Mouse (Mus musculus) G1E (cell line): ENCODE results near the gene Krt90. TPM values are rescaled to one million over a fixed set of nuclear protein-coding genes. Genes with fewer than 3 reads are reported as not detected.
"Not testable (repeated sequence)": the region's sequence is repeated elsewhere in the genome, so short reads cannot be mapped to it uniquely, and the experiment has no call there.

Experiments used
- ATAC-seq: 2 replicates; pipeline ENCODE4 v1.8.0; 2016; ENCODE audit warnings: mild to moderate bottlenecking; ENCODE audit not compliant: insufficient number of reproducible peaks, poor library complexity, low FRiP score, severe bottlenecking; ENCODE audit errors: extremely low read depth
- DNase-seq: peaks from one replicate; pipeline ENCODE4 v3.0.0; 2012; ENCODE audit warnings: low spot score
- H3K27me3 ChIP-seq: 2 replicates; pipeline ENCODE4 v1.6.1; 2012; ENCODE audit warnings: mild to moderate bottlenecking, low read length, inconsistent platforms; ENCODE audit not compliant: insufficient read depth
- H3K36me3 ChIP-seq: replicated peaks from 2 replicates; pipeline ENCODE3; 2012; ENCODE audit warnings: mild to moderate bottlenecking, inconsistent platforms
- H3K4me1 ChIP-seq: 2 replicates; pipeline ENCODE4 v1.6.1; 2012; ENCODE audit warnings: low read depth, low read length, inconsistent platforms, mixed read lengths; ENCODE audit not compliant: insufficient read depth
- H3K4me3 ChIP-seq: 2 replicates; pipeline ENCODE4 v1.5.1; 2012; ENCODE audit warnings: low read depth, mild to moderate bottlenecking, inconsistent platforms, low read length, moderate library complexity, mixed read lengths
- H3K9me3 ChIP-seq: replicated peaks from 2 replicates; pipeline ENCODE4 v1.6.1; 2012; ENCODE audit warnings: inconsistent platforms
- CTCF ChIP-seq: IDR thresholded peaks from 2 replicates; pipeline ENCODE4 v1.5.1; 2012; ENCODE audit warnings: low read depth, low read length, inconsistent platforms, mixed read lengths
- GATA1 ChIP-seq: IDR thresholded peaks from 2 replicates; pipeline ENCODE4 v1.6.1; 2012; ENCODE audit warnings: borderline replicate concordance, low read length, inconsistent platforms, mixed read lengths
- GATA2 ChIP-seq: IDR thresholded peaks from 2 replicates; pipeline ENCODE4 v1.6.1; 2012; ENCODE audit warnings: low read depth, low read length, inconsistent platforms, borderline replicate concordance
- POLR2AphosphoS5 ChIP-seq: IDR thresholded peaks from 2 replicates; pipeline ENCODE4 v1.6.1; 2012; ENCODE audit warnings: low read depth, low read length, inconsistent platforms; ENCODE audit not compliant: insufficient replicate concordance
- TAL1 ChIP-seq: conservative IDR thresholded peaks from 2 replicates; pipeline ENCODE4 v1.6.1; 2012; ENCODE audit warnings: low read depth, low read length, inconsistent platforms, mixed read lengths
- polyA plus RNA-seq: library from polyadenylated mRNA; stranded (reverse); fragments of >175 nt; gene quantifications from 2 replicates; pipeline ENCODE4 v1.2.3, GENCODE M21; 2012
- total RNA-seq, 2 experiments: library from RNA; stranded (forward) in 1 of 2; stranded (reverse) in 1 of 2; fragments of 200-1000 nt in 1 of 2; fragments of >200 nt in 1 of 2; fragmentation: Nextera tagmentation in 1 of 2; gene quantifications; 2 replicates each; pipeline ENCODE4 v1.2.3; 2014 to 2017

The Krt90 gene
- total and polyA plus RNA-seq, 3 experiments, result not detected

DNA sequence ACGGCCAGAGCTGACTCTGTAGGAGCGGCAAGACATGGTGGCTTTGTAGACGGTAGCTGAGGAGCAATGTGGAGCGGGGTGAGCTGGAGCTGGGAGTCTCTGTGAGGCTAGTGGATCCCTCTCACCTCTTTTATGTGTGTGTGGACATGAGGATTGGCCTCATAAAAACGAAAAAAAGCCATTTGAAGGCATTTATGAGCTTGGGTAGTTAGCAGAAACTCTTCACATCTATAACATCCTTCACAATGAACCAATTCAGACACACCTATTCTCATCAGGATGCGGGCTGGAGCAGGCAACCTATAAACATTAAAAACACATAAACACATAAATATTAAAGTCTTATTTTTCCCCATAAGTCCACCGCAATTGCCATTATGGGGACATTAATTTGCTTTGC is 30.0 kb downstream of the Krt90 start, which contains the start of gene Krt84:
Gene Krt84, minus strand, starts transcription at position 101 of the 400 bp plus-strand sequence.
- H3K27me3 ChIP-seq, result no peaks in the 10 kb centered on the region; the same call in 1 of the 2 replicates
- no peaks in the 10 kb centered on the region for H3K4me1 ChIP-seq
- no peak within 1 kb of the TSS for H3K4me3 ChIP-seq
- DNase-seq, result no peak
- no peak for ATAC-seq
- no peaks in the 10 kb centered on the region for H3K36me3 ChIP-seq
- no peak for TF ChIP-seq POLR2AphosphoS5
- TF ChIP-seq TAL1, result no peak
- TF ChIP-seq GATA1, result no peak
- no peak for TF ChIP-seq GATA2
- no peak for TF ChIP-seq CTCF
- peaks cover 48% of the 10 kb centered on the region for H3K9me3 ChIP-seq

DNA sequence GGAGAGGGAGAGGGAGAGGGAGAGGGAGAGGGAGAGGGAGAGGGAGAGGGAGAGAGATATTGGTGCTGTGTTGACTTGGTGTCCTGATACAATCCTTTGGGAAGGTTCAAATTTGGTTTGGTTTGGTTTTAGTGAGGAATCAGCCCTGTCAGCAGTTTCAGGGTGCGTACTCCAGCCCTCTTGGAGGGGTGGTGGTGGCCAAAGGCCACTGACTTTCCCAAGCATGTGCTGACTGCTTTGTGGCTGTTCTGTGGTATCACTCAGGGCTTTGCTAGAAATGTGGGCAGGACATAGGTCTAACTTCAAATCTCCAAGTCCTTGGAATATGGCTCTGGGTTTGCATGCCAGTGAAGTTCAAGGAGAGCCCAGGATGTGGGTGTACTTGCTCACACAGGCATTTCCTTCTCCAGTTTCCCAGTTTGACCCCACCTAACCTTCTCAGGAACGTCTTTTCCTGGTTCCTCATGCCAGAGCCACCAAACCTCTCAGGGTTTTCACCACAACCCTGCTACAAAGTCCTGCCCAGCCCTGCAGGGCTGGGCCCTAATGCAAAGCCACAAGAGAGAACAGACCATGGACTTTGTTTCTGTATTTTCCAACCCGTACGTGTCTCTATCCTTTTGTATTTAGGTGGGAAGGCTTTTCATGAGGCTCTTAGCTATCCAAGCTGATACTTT is 40.1 kb downstream of the Krt90 start:
- Histone ChIP-seq H3K36me3 (no peaks in the 10 kb centered on the region), H3K4me1 (no peaks in the 10 kb centered on the region), H3K9me3 (peaks cover 21% of the 10 kb centered on the region), H3K4me3 (no peak overlapping the region), H3K27me3 (no peaks in the 10 kb centered on the region; the same call in 1 of the 2 replicates)
- TF ChIP-seq POLR2AphosphoS5 (no peak), CTCF (no peak), TAL1 (no peak), GATA2 (no peak), GATA1 (no peak)
- DNase-seq, result no peak
- no peak for ATAC-seq

- DNase-seq, result no peak
- no peak overlapping the region for H3K4me3 ChIP-seq
- no peaks in the 10 kb centered on the region for H3K27me3 ChIP-seq
- no peaks in the 10 kb centered on the region for H3K36me3 ChIP-seq
- no peak for TF ChIP-seq CTCF
- no peak for TF ChIP-seq TAL1
- no peak for TF ChIP-seq GATA2
- peaks cover 11% of the 10 kb centered on the region for H3K9me3 ChIP-seq
- no peak for ATAC-seq
- H3K4me1 ChIP-seq, result no peaks in the 10 kb centered on the region
These were observed 43.0 kb downstream of the Krt90 start for GRCm38 (mm10) chr15:101519792-101520191.

- not testable (repeated sequence) for H3K27me3 ChIP-seq, H3K4me3 ChIP-seq, DNase-seq, H3K4me1 ChIP-seq, H3K36me3 ChIP-seq, ATAC-seq
- H3K9me3 ChIP-seq, result peaks cover 14% of the 10 kb centered on the region
These were observed 45.6 kb downstream of the Krt90 start, which contains the start of gene Gm49425 for GRCm38 (mm10) chr15:101517161-101517560. Gm49425 (minus strand) TSS chr15:101517261.

- Histone ChIP-seq H3K4me3 (no peak overlapping the region), H3K36me3 (no peaks in the 10 kb centered on the region), H3K9me3 (peaks cover 28% of the 10 kb centered on the region), H3K4me1 (no peaks in the 10 kb centered on the region), H3K27me3 (no peaks in the 10 kb centered on the region)
- ATAC-seq, result no peak
- TF ChIP-seq CTCF (no peak), GATA2 (no peak), GATA1 (no peak), TAL1 (no peak), POLR2AphosphoS5 (no peak)
- DNase-seq, result no peak
These were observed 54.5 kb downstream of the Krt90 start for GRCm38 (mm10) chr15:101508247-101508646.

DNA sequence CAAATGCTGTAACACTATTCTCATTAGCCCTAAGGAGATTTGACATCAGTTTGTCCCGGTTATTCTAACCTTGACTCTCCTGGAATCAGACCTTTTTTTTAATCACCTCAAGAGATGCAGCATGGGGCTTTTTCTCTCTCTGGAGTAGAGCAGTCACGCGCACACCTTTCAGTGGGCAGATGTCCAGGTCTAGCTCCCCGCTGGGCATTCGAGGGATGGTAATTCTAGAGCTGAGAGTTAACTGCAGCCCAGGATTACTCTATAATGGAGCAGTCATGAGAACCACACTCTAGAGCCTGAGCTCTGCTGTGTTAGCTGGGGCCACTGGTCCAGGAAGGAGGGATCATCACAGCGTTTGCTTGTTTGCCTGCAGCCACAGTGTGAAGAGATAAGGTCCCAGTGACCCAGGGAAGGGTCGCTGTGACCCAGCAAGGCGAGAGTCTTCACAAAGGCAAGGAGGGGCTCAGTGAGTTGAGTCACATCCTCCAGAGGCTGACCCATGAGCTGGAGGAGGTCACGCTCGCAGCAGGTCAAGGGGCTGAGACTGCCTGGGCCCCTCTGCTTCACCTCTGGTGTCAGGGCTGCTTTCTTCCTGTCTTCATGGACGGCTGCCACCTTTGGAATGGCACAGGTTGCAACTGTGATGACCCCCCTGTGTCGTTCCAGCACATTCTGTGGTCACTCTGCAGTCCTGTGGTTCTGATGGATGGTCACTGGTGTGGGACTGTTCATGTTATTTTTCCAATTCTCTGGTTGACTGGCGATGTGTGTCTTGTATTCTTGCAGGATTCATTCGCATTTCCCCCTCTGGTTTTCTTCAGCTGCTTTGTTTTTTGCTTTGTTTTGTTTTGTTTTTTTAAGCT is 55.6 kb downstream of the Krt90 start:
- no peak for DNase-seq
- Histone ChIP-seq H3K27me3 (no peaks in the 10 kb centered on the region), H3K36me3 (no peaks in the 10 kb centered on the region), H3K4me1 (no peaks in the 10 kb centered on the region), H3K4me3 (no peak overlapping the region), H3K9me3 (peaks cover 29% of the 10 kb centered on the region)
- TF ChIP-seq GATA2, result no peak
- no peak for TF ChIP-seq POLR2AphosphoS5
- TF ChIP-seq CTCF, result no peak
- no peak for TF ChIP-seq GATA1
- no peak for TF ChIP-seq TAL1
- no peak for ATAC-seq

Other genes with a start within 250 kb of the Krt90 start
- not detected in 2 replicates for gene Krt80, start 192.8 kb downstream of the Krt90 start, total RNA-seq (2014; fragmentation: Nextera tagmentation)
- gene Krt80, start 192.8 kb downstream of the Krt90 start, total RNA-seq (2017), result 0.11 and 0.12 TPM in 2 replicates
- gene Krt80, start 192.8 kb downstream of the Krt90 start, polyA plus RNA-seq, result not detected in 2 replicates
- gene Krt7, start 151.9 kb downstream of the Krt90 start, total RNA-seq (2014; fragmentation: Nextera tagmentation), result not detected in 2 replicates
- under 0.01 and 0.49 TPM in 2 replicates for gene Krt7, start 151.9 kb downstream of the Krt90 start, total RNA-seq (2017)
- 0.11 and 0.13 TPM in 2 replicates for gene Krt7, start 151.9 kb downstream of the Krt90 start, polyA plus RNA-seq
- gene Krt87, start 124.1 kb downstream of the Krt90 start, total RNA-seq (2014; fragmentation: Nextera tagmentation), result not detected in 2 replicates
- gene Krt87, start 124.1 kb downstream of the Krt90 start, total RNA-seq (2017), result not detected in 2 replicates
- gene Krt87, start 124.1 kb downstream of the Krt90 start, polyA plus RNA-seq, result not detected in 2 replicates
- not detected in 2 replicates for gene Krt88, start 115.2 kb downstream of the Krt90 start, total RNA-seq (2014; fragmentation: Nextera tagmentation)
- gene Krt88, start 115.2 kb downstream of the Krt90 start, total RNA-seq (2017), result not detected in 2 replicates
- gene Krt88, start 115.2 kb downstream of the Krt90 start, polyA plus RNA-seq, result not detected in 2 replicates
- not detected in 2 replicates for gene Krt81, start 99.2 kb downstream of the Krt90 start, total RNA-seq (2014; fragmentation: Nextera tagmentation)
- gene Krt81, start 99.2 kb downstream of the Krt90 start, total RNA-seq (2017), result not detected in 2 replicates
- not detected in 2 replicates for gene Krt81, start 99.2 kb downstream of the Krt90 start, polyA plus RNA-seq
- gene Krt86, start 89.5 kb downstream of the Krt90 start, total RNA-seq (2014; fragmentation: Nextera tagmentation), result not detected in 2 replicates
- gene Krt86, start 89.5 kb downstream of the Krt90 start, total RNA-seq (2017), result 0.11 TPM in 1 of 2 replicates, not detected in the other
- gene Krt86, start 89.5 kb downstream of the Krt90 start, polyA plus RNA-seq, result not detected in 2 replicates
- not detected in 2 replicates for gene Krt83, start 71.4 kb downstream of the Krt90 start, total RNA-seq (2014; fragmentation: Nextera tagmentation)
- gene Krt83, start 71.4 kb downstream of the Krt90 start, total RNA-seq (2017), result not detected in 2 replicates
- gene Krt83, start 71.4 kb downstream of the Krt90 start, polyA plus RNA-seq, result not detected in 2 replicates
- gene Gm49425, start 45.7 kb downstream of the Krt90 start, total RNA-seq (2014; fragmentation: Nextera tagmentation), result not detected in 2 replicates
- gene Gm49425, start 45.7 kb downstream of the Krt90 start, total RNA-seq (2017), result not detected in 2 replicates
- gene Gm49425, start 45.7 kb downstream of the Krt90 start, polyA plus RNA-seq, result not detected in 2 replicates
- gene Krt84, start 30.1 kb downstream of the Krt90 start, total RNA-seq (2014; fragmentation: Nextera tagmentation), result not detected in 2 replicates
- 0.05 TPM in 1 of 2 replicates, not detected in the other for gene Krt84, start 30.1 kb downstream of the Krt90 start, total RNA-seq (2017)
- gene Krt84, start 30.1 kb downstream of the Krt90 start, polyA plus RNA-seq, result not detected in 2 replicates
- gene Krt82, start 12.3 kb downstream of the Krt90 start, total RNA-seq (2014; fragmentation: Nextera tagmentation), result not detected in 2 replicates
- not detected in 2 replicates for gene Krt82, start 12.3 kb downstream of the Krt90 start, total RNA-seq (2017)
- gene Krt82, start 12.3 kb downstream of the Krt90 start, polyA plus RNA-seq, result not detected in 2 replicates
- not detected in 2 replicates for gene Krt75, start 11.0 kb upstream of the Krt90 start, total RNA-seq (2014; fragmentation: Nextera tagmentation)
- 0.05 TPM in 1 of 2 replicates, not detected in the other for gene Krt75, start 11.0 kb upstream of the Krt90 start, total RNA-seq (2017)
- not detected in 2 replicates for gene Krt75, start 11.0 kb upstream of the Krt90 start, polyA plus RNA-seq
- gene Gm5414, start 65.2 kb upstream of the Krt90 start, total RNA-seq (2014; fragmentation: Nextera tagmentation), result not detected in 2 replicates
- not detected in 2 replicates for gene Gm5414, start 65.2 kb upstream of the Krt90 start, total RNA-seq (2017)
- gene Gm5414, start 65.2 kb upstream of the Krt90 start, polyA plus RNA-seq, result not detected in 2 replicates
- not detected in 2 replicates for gene Gm5478, start 84.4 kb upstream of the Krt90 start, total RNA-seq (2014; fragmentation: Nextera tagmentation)
- 0.33 TPM in 1 of 2 replicates, not detected in the other for gene Gm5478, start 84.4 kb upstream of the Krt90 start, total RNA-seq (2017)
- gene Gm5478, start 84.4 kb upstream of the Krt90 start, polyA plus RNA-seq, result not detected in 2 replicates
- not detected in 2 replicates for gene Krt6b, start 117.3 kb upstream of the Krt90 start, total RNA-seq (2014; fragmentation: Nextera tagmentation)
- not detected in 2 replicates for gene Krt6b, start 117.3 kb upstream of the Krt90 start, total RNA-seq (2017)
- gene Krt6b, start 117.3 kb upstream of the Krt90 start, polyA plus RNA-seq, result not detected in 2 replicates
- not detected in 2 replicates for gene Krt6a, start 131.4 kb upstream of the Krt90 start, total RNA-seq (2014; fragmentation: Nextera tagmentation)
- gene Krt6a, start 131.4 kb upstream of the Krt90 start, total RNA-seq (2017), result not detected in 2 replicates
- gene Krt6a, start 131.4 kb upstream of the Krt90 start, polyA plus RNA-seq, result not detected in 2 replicates
- gene Krt5, start 149.9 kb upstream of the Krt90 start, total RNA-seq (2014; fragmentation: Nextera tagmentation), result not detected in 2 replicates
- not detected in 2 replicates for gene Krt5, start 149.9 kb upstream of the Krt90 start, total RNA-seq (2017)
- not detected in 2 replicates for gene Krt5, start 149.9 kb upstream of the Krt90 start, polyA plus RNA-seq
- not detected in 2 replicates for gene Krt71, start 180.2 kb upstream of the Krt90 start, total RNA-seq (2014; fragmentation: Nextera tagmentation)
- not detected in 2 replicates for gene Krt71, start 180.2 kb upstream of the Krt90 start, total RNA-seq (2017)
- not detected in 2 replicates for gene Krt71, start 180.2 kb upstream of the Krt90 start, polyA plus RNA-seq
- not detected in 2 replicates for gene Krt72, start 223.5 kb upstream of the Krt90 start, total RNA-seq (2014; fragmentation: Nextera tagmentation)
- 0.23 TPM in 1 of 2 replicates, not detected in the other for gene Krt72, start 223.5 kb upstream of the Krt90 start, total RNA-seq (2017)
- gene Krt72, start 223.5 kb upstream of the Krt90 start, polyA plus RNA-seq, result not detected in 2 replicates
- gene Krt73, start 239.4 kb upstream of the Krt90 start, total RNA-seq (2014; fragmentation: Nextera tagmentation), result not detected in 2 replicates
- not detected in 2 replicates for gene Krt73, start 239.4 kb upstream of the Krt90 start, total RNA-seq (2017)
- not detected in 2 replicates for gene Krt73, start 239.4 kb upstream of the Krt90 start, polyA plus RNA-seq